Mouse (Mus musculus) stomach, embryonic 16.5 days (tissue): ENCODE data around the gene Olfr1424. TPM values are rescaled to one million over a fixed set of nuclear protein-coding genes. Genes with fewer than 3 reads are reported as not detected.
"Not testable (repeated sequence)": the region's sequence is repeated elsewhere in the genome, so short reads cannot be mapped to it uniquely, and the experiment has no call there.

Experiments used
- ATAC-seq: fragments of 200-750 bp; cut with Nextera tagmentation; 2 replicates; pipeline ENCODE4 v1.8.0; 2017; ENCODE audit warnings: moderate number of reproducible peaks, moderate TSS enrichment; ENCODE audit not compliant: insufficient read depth, low FRiP score
- H3K27ac ChIP-seq: fragments of 300-500 bp; sonication (generic); 2 replicates; pipeline ENCODE4 v1.5.1; 2014; ENCODE audit warnings: low read length
- H3K27me3 ChIP-seq: fragments of 300-500 bp; sonication (generic); 2 replicates; pipeline ENCODE4 v1.6.1; 2014; ENCODE audit warnings: low read length, control low read depth, mixed read lengths; ENCODE audit not compliant: control insufficient read depth, insufficient read depth
- H3K36me3 ChIP-seq: fragments of 300-500 bp; sonication (generic); 2 replicates; pipeline ENCODE4 v1.6.1; 2014; ENCODE audit warnings: low read length; ENCODE audit not compliant: control insufficient read depth, insufficient read depth
- H3K4me1 ChIP-seq: fragments of 300-500 bp; sonication (generic); 2 replicates; pipeline ENCODE4 v1.6.1; 2014; ENCODE audit warnings: low read length, control low read depth, mixed read lengths; ENCODE audit not compliant: control insufficient read depth, insufficient read depth
- H3K4me2 ChIP-seq: fragments of 300-500 bp; sonication (generic); 2 replicates; pipeline ENCODE4 v1.6.1; 2014; ENCODE audit warnings: low read depth, low read length, mixed read lengths
- H3K4me3 ChIP-seq: fragments of 300-500 bp; sonication (generic); replicated peaks from 2 replicates; pipeline ENCODE4 v1.5.1; 2014; ENCODE audit warnings: mild to moderate bottlenecking, low read length
- H3K9ac ChIP-seq: fragments of 300-500 bp; sonication (generic); 2 replicates; pipeline ENCODE4 v1.6.1; 2014; ENCODE audit warnings: low read length
- H3K9me3 ChIP-seq: fragments of 300-500 bp; sonication (generic); replicated peaks from 2 replicates; pipeline ENCODE4 v1.6.1; 2016; ENCODE audit warnings: low read length, control low read depth; ENCODE audit not compliant: control insufficient read depth
- WGBS: fragments of 180-500 bp; shearing (Covaris S2); extraction: QIAGEN DNeasy Blood & Tissue Kit; methylation state at CpG from one replicate; pipeline ENCODE4 v1.1.7; 2014; 5-methylcytosine and 5-hydroxymethylcytosine counted together
- polyA plus RNA-seq: library from polyadenylated mRNA; unstranded; fragments of >200 nt; fragmentation: Nextera tagmentation; extraction: Ambion mirVana; gene quantifications from 2 replicates; pipeline ENCODE4 v1.2.1, GENCODE M21; 2015

Gene Olfr1424
- not detected in 2 replicates for polyA plus RNA-seq

GRCm38 (mm10) chr19:12062582-12062981 is at the start of gene Olfr1424:
Gene Olfr1424, minus strand, starts transcription at chr19:12062682.
- not testable (repeated sequence) for H3K9me3 ChIP-seq, H3K4me2 ChIP-seq, H3K27ac ChIP-seq, H3K4me1 ChIP-seq, H3K27me3 ChIP-seq, H3K9ac ChIP-seq, H3K36me3 ChIP-seq, ATAC-seq, H3K4me3 ChIP-seq
- WGBS = 68% methylated on average over 1 of the region's 1 CpGs

- no peak overlapping the region for H3K4me2 ChIP-seq
- H3K27ac ChIP-seq = no peak overlapping the region
- no peak overlapping the region for H3K4me3 ChIP-seq
- H3K9ac ChIP-seq = no peak overlapping the region
- no peaks in the 10 kb centered on the region for H3K36me3 ChIP-seq
- ATAC-seq = no peak
- 54% methylated on average over 1 of the region's 1 CpGs for WGBS
- no peaks in the 10 kb centered on the region for H3K27me3 ChIP-seq
- no peaks in the 10 kb centered on the region for H3K4me1 ChIP-seq
- H3K9me3 ChIP-seq = no peaks in the 10 kb centered on the region
These were observed 42.1 kb upstream of the Olfr1424 start for GRCm38 (mm10) chr19:12104541-12104940.

GRCm38 (mm10) chr19:12103234-12103633 is 40.8 kb upstream of the Olfr1424 start, which contains the start of gene Olfr1427:
Gene Olfr1427, minus strand, starts transcription at chr19:12103334.
- Histone ChIP-seq H3K9ac (no peak within 1 kb of the TSS), H3K27me3 (no peaks in the 10 kb centered on the region), H3K4me3 (no peak within 1 kb of the TSS), H3K4me1 (no peaks in the 10 kb centered on the region), H3K9me3 (no peaks in the 10 kb centered on the region), H3K27ac (no peak within 1 kb of the TSS), H3K36me3 (no peaks in the 10 kb centered on the region), H3K4me2 (no peak within 1 kb of the TSS)
- 98% methylated on average over 2 of the region's 2 CpGs for WGBS
- ATAC-seq = no peak

GRCm38 (mm10) chr19:12091913-12092312 is 29.4 kb upstream of the Olfr1424 start, which contains the start of gene Olfr1426:
Gene Olfr1426, minus strand, starts transcription at chr19:12092013.
- no peak for ATAC-seq
- no peak within 1 kb of the TSS for H3K4me3 ChIP-seq
- no peak within 1 kb of the TSS for H3K4me2 ChIP-seq
- H3K9me3 ChIP-seq = no peaks in the 10 kb centered on the region
- no peaks in the 10 kb centered on the region for H3K4me1 ChIP-seq
- H3K9ac ChIP-seq = no peak within 1 kb of the TSS
- no peak within 1 kb of the TSS for H3K27ac ChIP-seq
- WGBS = 74% methylated on average over 1 of the region's 1 CpGs
- no peaks in the 10 kb centered on the region for H3K36me3 ChIP-seq
- no peaks in the 10 kb centered on the region for H3K27me3 ChIP-seq

GRCm38 (mm10) chr19:12077631-12078030 is 15.1 kb upstream of the Olfr1424 start, which contains the start of gene Olfr1425:
Gene Olfr1425, minus strand, starts transcription at chr19:12077731.
- not testable (repeated sequence) for H3K4me3 ChIP-seq, H3K9me3 ChIP-seq, ATAC-seq, H3K4me1 ChIP-seq, H3K27ac ChIP-seq, H3K36me3 ChIP-seq, H3K4me2 ChIP-seq, H3K27me3 ChIP-seq, H3K9ac ChIP-seq
- WGBS = 84% methylated on average over 4 of the region's 4 CpGs

GRCm38 (mm10) chr19:12069546-12069945 is 7.1 kb upstream of the Olfr1424 start:
- H3K9ac ChIP-seq, H3K9me3 ChIP-seq, ATAC-seq, H3K4me3 ChIP-seq, H3K27me3 ChIP-seq, H3K27ac ChIP-seq, H3K4me2 ChIP-seq, H3K36me3 ChIP-seq, H3K4me1 ChIP-seq: not testable (repeated sequence)
- 76% methylated on average over 1 of the region's 1 CpGs for WGBS

GRCm38 (mm10) chr19:12067806-12068205 is 5.3 kb upstream of the Olfr1424 start:
- not testable (repeated sequence) for H3K9ac ChIP-seq, H3K9me3 ChIP-seq, H3K36me3 ChIP-seq, H3K4me1 ChIP-seq, H3K27ac ChIP-seq, ATAC-seq, H3K4me3 ChIP-seq, H3K4me2 ChIP-seq, H3K27me3 ChIP-seq
- 76% methylated on average over 1 of the region's 1 CpGs for WGBS

- Histone ChIP-seq H3K9ac (no peak overlapping the region), H3K4me2 (no peak overlapping the region), H3K27me3 (no peaks in the 10 kb centered on the region), H3K27ac (no peak overlapping the region), H3K4me1 (no peaks in the 10 kb centered on the region), H3K4me3 (no peak overlapping the region), H3K9me3 (no peaks in the 10 kb centered on the region), H3K36me3 (no peaks in the 10 kb centered on the region)
- ATAC-seq = no peak
- 87% methylated on average over 5 of the region's 5 CpGs for WGBS
These were observed 19.3 kb downstream of the Olfr1424 start for GRCm38 (mm10) chr19:12043163-12043562.

- H3K4me1 ChIP-seq = no peaks in the 10 kb centered on the region
- H3K4me3 ChIP-seq = no peak within 1 kb of the TSS
- no peaks in the 10 kb centered on the region for H3K27me3 ChIP-seq
- whole genome bisulfite sequencing = 55% methylated on average over 2 of the region's 2 CpGs
- ATAC-seq = no peak
- H3K4me2 ChIP-seq = no peak within 1 kb of the TSS
- no peak within 1 kb of the TSS for H3K9ac ChIP-seq
- H3K36me3 ChIP-seq = no peaks in the 10 kb centered on the region
- H3K27ac ChIP-seq = no peak within 1 kb of the TSS
- no peaks in the 10 kb centered on the region for H3K9me3 ChIP-seq
These were observed 21.3 kb downstream of the Olfr1424 start, which contains the start of gene Olfr1423 for GRCm38 (mm10) chr19:12041217-12041616. Gene Olfr1423, minus strand, starts transcription at chr19:12041317.

- no peaks in the 10 kb centered on the region for H3K27me3 ChIP-seq
- no peak overlapping the region for H3K27ac ChIP-seq
- no peaks in the 10 kb centered on the region for H3K9me3 ChIP-seq
- H3K4me2 ChIP-seq = no peak overlapping the region
- H3K4me1 ChIP-seq = no peaks in the 10 kb centered on the region
- H3K36me3 ChIP-seq = no peaks in the 10 kb centered on the region
- no peak for ATAC-seq
- H3K4me3 ChIP-seq = no peak overlapping the region
- no peak overlapping the region for H3K9ac ChIP-seq
These were observed 24.8 kb downstream of the Olfr1424 start for GRCm38 (mm10) chr19:12037727-12038126.
